Mouse (Mus musculus) G1E (cell line): ENCODE measurements around the gene Crlf1.

Source experiments
- CTCF ChIP-seq: IDR thresholded peaks from 2 replicates; pipeline ENCODE4 v1.5.1; 2012; ENCODE audit warnings: low read depth, low read length, inconsistent platforms, mixed read lengths
- GATA1 ChIP-seq: IDR thresholded peaks from 2 replicates; pipeline ENCODE4 v1.6.1; 2012; ENCODE audit warnings: borderline replicate concordance, low read length, inconsistent platforms, mixed read lengths
- GATA2 ChIP-seq: IDR thresholded peaks from 2 replicates; pipeline ENCODE4 v1.6.1; 2012; ENCODE audit warnings: low read depth, low read length, inconsistent platforms, borderline replicate concordance
- POLR2AphosphoS5 ChIP-seq: IDR thresholded peaks from 2 replicates; pipeline ENCODE4 v1.6.1; 2012; ENCODE audit warnings: low read depth, low read length, inconsistent platforms; ENCODE audit not compliant: insufficient replicate concordance

GRCm38 (mm10) chr8:70511770-70512169 is 18.8 kb downstream of the Crlf1 start:
- no peak for TF ChIP-seq CTCF
- no peak for TF ChIP-seq GATA2
- TF ChIP-seq GATA1: no peak
- TF ChIP-seq POLR2AphosphoS5: peak; percentile 71; the same call in 1 of the 2 replicates
